Mouse (Mus musculus): ENCODE results near the gene Pogk.

The Pogk gene

DNA sequence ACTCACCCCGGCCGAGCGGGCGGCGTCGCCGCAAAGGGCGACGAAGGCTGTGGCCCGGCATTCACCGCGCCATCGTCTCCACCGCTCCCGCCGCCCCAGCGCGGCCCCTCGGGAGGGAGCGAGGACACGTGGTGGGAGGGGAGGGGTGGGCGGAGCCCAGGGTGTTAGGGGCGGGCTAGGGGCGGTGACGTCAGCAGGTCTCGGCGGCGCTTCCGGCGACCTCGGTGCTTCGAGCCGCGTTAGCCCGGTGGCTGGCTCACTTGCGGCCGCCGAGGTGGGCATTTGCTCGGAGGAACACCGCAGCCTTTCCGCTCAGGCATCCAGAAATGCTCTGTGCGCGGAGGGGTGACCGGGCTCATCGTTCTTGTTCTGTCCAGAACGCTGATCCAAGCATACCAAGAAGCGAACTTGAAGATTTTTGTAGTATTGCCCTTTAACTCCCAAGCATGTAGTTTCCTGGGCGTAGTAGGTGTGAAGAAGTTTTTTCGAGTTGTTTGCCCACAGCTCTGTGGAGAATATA, at the start of gene Pogk:
Gene Pogk, minus strand, starts transcription at position 163 of the 520 bp plus-strand sequence.
- peak; percentile 65 for DNase-seq (ENCODE audit: low spot score)

DNA sequence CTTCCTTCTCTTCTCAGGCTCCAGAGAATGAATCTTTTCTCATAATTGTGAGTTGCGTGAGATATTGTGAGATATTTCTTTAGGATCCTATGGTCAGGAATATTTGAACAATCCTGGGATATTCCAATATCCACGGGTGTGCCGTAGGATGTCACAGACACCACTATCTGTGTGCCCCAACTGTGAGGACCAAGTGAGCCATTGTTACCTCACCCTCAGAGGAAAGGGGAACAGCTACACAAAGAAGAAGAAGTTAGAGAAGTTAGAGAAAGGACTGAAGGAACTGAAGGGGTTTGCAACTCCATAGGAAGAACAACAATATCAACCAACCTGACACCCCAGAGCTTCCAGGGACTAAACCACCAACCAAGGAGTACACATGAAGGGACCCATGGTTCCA, 32.3 kb upstream of the Pogk start:
- DNase-seq (ENCODE audit: low spot score) = no peak

DNA sequence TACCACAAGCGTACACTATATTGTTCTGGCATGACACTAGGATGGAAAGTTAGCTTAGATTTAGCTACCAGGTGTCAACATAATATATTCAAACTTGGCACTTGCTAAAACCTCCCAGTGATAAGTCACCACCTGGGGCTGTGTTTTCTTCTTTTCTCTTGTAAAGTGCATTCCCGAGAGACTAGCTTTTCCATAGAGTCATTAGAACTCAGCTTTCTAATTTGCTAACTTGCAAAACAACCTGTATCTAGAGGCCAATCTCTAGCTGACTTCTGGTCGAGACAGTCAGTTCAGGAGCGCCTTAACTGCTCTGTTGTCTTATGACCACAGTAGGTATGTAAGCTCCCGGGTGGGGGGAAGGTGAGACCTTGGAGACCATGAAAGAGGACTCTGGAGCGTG, 29.8 kb upstream of the Pogk start:
- DNase-seq (ENCODE audit: low spot score) = no peak

DNA sequence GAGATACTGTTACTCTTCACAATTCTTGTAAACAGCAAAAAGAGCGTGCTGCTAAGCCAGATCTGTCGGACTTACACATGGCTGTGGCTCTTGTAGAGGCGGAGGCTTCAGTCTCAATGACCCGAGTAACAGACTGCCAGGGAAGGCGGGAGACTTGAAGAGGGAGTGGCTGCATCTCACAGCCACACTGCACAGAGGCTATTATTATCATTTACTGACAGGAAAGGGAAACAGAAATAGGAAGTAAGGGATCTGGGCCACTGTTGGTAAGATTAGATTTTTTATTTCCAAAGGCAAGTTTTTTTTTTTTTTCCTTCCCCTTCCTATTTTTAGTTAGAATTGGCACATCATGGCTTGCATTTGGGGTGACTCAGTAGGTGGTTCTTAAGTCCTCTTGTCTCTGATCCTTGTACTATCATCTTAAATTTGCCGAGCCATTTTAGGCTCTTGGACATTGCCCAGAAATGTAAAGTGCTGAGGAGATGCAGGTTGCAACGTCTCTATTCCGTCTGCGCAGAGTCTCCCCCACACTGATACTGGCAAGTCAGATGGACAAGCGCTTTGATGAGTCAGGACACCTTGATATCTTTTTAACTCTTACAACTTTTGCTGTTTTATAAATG, 20.3 kb upstream of the Pogk start:
- DNase-seq (ENCODE audit: low spot score) = peak; percentile 12

DNA sequence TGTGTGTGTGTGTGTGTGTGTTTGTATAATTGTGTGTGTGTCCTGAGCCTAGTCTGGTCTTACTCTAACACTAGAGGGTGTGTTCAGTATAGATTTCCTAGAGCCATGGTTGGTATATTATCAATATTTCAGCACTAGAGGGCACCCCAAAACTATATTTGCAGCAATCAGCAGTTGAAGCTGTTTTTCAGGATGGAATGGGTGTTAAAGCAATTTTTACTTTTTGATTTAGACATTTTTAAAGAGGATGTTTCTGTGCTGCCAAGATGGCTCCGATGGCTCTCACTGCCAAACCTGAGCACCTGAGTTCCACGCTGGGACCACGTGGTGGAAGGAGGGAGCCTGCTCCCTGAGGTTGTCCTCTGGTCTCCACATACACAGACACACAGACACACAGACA, 19.4 kb upstream of the Pogk start:
- DNase-seq (ENCODE audit: low spot score) = peak; percentile 17

DNA sequence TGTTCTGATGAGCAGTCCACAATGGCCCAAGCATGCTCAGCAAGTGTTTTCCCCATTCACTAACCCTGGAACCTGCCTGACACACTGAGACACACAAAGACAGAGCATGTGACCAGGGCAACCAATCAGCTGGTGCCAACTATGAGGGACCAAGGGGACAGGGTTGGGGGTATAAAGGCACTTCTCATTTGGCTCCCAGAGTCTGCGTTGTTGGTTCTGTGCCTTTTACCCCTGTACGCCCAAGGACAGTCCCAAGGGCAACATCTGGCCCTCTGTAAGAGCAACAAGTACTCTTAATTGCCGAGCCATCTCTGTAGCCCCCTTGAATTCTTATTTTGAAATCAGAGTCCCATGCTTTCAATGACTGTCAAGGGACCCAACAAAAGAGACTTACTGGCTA, 2.6 kb upstream of the Pogk start:
- DNase-seq (ENCODE audit: low spot score) = no peak

DNA sequence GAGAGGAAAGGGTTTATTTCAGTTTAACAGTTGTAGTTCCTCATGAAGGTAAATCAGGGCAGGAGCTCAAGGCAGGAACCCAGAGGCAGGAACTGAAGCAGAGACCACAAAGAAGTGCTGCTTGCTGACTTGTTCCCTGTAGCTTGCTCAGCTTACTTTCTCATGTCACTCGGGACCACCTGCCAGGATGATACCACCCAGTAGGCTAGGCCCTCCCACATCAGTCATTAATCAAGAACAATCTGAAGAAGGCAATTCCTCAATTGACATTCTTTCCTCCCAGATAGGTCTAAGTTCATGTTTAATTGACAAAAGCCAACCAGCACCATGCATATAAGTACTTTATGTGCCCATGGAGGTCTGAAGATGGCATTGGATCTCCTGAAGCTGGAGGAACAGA, 1.9 kb upstream of the Pogk start:
- no peak for DNase-seq (ENCODE audit: low spot score)

DNA sequence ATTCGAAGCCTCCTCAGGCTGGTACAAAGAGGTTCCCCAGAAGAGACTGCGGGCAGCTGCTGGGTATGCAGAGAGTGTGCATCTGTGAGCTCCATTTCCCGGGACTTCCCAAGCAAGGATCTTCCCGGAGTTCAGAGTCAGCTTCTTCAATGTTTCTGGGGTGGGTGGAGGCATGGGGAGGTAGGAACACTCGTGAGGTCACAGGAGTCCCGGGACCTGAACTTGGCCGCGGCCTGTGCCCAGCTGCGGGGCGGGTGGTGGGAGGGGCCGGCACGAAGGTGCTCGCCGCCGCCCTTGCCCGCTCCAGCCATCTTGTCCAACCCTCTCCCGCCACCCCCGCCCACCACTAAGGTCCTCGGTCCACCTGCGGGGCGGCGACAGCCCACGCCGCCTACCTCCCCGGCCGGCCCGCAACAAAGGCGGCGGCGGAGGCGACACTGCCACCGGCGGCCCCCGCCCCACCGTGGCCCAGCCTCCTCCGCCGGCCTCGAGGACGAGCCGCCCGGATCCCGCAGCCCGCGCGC, 424 bp downstream of the Pogk start:
- peak; percentile 24 for DNase-seq (ENCODE audit: low spot score)

DNA sequence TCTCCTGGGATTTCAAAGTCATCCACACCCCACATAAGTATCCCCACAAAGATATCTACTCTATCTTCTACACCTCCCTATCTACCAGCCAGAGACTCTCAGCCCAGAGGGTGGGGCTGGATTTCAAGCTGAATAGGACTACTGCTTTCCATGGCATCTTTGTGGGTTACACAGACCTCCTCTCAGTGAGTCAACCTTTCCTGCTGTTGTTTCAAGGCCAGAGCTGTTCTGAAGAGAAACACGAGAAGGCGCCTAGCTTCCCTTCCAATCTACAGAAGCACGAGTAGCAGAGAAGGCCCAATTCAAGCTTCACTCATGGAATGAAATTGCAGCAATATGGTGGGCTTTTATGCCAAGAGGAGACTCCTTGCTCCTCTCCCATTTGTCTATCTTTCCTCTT, 5.8 kb downstream of the Pogk start:
- DNase-seq (ENCODE audit: low spot score) = no peak

DNA sequence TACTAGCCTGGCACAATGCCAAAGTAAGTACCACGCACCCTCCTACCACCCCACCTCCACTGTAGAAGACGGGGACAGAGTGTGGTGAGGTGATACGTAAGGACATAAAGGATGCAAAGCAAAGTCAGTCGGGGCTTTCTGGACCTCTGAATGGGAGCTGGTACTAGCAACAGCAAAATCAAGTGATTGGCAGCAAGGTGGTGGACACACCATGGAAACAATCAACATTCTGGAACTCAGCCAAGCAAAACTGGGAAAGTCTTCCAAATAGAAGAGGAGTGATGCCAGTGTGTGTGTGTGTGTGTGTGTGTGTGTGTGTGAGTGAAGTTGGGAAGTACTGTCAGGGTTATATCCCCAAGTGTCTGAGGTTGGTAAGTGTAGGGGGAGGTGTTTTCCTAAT, 7.7 kb downstream of the Pogk start:
- DNase-seq (ENCODE audit: low spot score) = no peak

DNA sequence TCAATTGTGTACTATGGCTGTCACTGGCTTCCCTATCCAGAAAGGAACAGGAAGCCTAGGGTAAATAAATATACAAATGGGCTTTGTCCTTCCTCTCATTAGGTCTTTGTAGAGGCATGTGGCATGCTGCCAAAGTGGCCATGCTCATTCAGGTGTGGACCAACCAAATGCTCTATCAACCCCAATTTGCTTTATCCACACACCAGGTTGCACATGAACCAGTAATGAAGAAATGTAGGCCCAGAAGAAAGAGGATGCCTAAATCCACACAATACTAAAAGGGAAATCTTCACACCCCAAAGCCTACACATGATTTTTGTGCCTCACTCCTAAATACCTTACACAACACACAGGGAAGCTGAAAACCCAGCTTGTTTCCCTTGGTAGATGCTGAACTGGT, 8.2 kb downstream of the Pogk start:
- no peak for DNase-seq (ENCODE audit: low spot score)

DNA sequence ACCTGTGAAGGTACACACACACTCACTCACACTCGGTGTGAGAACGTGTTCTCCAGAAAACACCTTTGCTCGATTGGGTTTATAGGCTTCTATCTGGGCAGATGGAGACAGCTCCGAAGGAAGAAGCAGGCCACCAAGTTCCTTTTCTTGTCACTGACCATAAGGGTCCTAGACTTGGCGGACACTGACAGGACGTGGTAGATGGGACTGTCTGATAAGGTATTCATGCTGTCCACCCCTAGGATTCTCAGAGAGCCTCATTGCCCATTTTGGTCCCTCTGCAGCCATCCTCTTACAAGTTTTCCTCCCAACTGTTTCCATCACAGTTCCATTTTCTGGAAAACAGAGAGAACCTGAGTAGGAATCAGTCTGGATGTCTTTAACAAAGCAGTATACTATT, 13.3 kb downstream of the Pogk start:
- no peak for DNase-seq (ENCODE audit: low spot score)

DNA sequence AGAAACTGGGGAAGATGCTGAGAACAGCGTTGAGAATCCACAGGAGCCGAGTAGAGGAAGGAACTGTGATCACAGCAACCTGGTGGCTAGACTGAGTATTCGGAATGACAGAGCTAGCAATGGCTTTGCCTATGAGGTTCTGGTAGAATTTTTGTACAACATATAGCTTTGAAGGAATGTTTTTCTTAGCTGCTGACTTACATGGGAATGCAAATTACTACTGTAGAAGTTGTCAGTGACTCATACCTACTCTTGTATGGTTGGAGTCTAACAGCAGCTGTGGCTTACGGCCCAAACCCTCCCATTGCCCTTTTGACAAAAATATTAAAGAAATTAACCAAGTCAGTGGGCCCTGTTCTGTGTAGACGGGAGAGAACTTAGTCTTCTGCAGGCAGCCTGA, 14.0 kb downstream of the Pogk start:
- DNase-seq (ENCODE audit: low spot score) = no peak

DNA sequence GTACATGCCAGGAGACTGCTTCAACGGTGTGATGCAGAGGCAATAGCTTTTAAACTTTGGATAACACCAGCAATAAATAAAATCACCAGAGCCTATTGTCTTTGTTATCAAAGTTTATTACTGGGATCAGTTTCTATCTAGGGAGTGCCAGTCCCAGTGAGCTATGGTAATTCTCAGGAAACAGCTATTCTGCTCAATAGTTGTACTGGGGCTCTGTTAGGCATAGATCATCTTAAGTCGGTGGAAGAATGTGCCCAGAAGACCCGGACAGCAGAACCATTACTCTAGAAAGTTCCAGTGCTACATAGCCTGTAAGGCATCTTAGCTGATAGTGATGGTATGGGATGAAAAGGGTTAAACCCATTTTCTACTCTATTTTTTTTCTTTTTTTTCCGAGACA, 14.9 kb downstream of the Pogk start:
- no peak for DNase-seq (ENCODE audit: low spot score)

DNA sequence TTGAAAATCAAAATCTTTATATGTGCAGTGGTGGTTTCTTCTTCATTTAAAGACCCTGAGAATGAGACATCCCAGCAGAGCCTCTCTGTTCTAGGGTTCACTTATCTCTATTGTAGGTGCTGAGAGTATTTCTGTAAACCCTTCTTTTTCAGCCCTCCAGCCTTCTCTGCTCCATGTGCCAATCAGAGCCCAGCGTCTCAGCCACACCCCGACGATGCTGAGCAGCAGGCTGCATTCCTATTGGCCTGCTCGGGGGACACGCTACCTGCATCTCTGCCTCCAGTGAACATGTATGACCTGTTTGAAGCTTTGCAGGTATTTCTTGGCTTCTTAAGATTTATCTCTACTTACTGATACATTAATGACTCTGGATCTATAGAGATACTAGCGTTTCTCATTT, 18.0 kb downstream of the Pogk start:
- DNase-seq (ENCODE audit: low spot score) = no peak

DNA sequence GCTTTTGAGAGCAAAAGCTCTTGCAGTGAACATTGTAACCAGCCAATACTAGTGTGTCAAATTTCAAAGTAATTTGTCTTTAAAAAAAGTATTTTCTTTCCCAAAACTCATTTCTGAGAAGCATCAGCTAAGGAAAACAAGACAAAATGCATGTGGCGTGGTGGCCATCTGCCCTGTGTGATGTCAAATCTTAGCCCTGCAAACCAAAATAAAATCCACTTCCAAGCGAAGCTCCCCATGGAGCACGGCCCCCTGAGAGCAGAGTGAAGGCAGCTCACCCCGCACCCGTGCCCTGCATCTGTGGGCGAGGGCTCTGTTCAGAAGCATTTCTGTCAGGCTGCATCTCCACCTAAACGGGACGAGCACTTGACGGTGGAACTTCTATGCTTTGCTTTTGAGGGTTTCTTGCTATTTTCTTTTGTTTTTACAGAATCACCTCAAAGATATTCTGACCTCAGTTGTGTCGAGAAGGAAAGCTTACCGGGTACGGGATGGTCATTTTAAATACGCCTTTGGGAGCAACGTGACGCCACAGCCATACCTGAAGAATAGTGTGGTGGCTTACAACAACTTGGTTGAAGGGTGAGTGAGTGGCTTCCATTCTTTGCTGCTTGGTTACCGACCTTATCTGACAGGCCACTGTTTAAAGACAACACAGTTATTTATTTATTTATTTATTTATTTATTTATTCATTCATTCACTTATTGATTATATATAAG, 20.1 kb downstream of the Pogk start:
- DNase-seq (ENCODE audit: low spot score) = no peak

DNA sequence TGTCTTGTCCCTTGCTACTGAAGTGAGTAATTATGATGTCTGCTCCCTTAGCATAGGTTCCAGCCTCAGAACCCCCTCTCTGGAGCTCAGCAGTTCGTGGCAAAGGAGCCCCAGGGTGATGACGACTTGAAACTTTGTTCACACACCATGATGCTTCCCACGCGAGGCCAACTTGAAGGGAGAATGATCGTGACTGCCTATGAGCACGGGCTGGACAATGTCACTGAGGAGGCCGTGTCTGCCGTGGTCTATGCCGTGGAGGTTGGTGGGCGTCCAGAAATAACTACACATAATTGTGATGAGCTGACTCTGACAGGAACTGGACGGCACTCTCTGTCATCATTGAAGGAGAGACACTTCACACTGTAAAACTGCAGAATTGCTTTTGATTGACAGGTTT, 21.2 kb downstream of the Pogk start:
- no peak for DNase-seq (ENCODE audit: low spot score)

DNA sequence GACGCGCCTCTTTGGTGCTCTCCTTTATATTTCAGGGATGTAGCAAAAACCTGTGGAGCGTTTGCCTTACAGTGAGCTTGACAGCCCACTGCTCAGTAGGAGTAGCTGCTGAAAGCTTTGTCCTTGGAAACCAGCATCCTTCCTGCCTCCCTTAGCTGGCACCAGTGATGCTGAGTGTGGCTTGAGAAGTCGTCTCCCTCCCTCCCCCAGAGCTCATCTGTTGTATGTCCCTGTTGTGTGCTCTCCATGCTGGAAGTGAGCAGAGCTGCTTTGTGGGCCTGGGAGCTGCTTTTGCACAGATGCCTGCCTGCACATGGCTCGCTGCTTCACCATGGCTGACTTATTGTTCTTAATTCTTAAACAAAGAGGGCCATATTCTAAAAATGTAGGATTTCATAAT, 24.2 kb downstream of the Pogk start:
- DNase-seq (ENCODE audit: low spot score) = no peak

DNA sequence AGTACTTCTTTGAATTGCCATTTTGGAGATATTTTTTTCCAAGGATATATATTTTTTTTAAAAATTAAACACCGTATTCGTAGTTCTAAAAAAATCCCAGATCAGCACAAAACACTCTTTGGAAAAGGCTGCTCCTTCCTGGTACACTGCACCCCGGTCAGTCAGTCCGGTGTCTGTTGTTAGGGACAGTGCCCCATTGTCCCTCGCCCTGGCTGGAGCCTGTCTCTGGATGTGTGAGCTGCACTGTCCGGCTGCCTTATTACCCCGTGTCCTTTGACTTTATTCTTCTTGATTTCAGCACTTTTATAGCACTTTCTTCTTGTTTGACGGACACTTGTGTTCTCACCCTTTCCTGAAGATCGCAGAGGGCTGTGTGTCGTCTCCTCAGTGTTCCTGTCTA, 25.0 kb downstream of the Pogk start:
- no peak for DNase-seq (ENCODE audit: low spot score)

DNA sequence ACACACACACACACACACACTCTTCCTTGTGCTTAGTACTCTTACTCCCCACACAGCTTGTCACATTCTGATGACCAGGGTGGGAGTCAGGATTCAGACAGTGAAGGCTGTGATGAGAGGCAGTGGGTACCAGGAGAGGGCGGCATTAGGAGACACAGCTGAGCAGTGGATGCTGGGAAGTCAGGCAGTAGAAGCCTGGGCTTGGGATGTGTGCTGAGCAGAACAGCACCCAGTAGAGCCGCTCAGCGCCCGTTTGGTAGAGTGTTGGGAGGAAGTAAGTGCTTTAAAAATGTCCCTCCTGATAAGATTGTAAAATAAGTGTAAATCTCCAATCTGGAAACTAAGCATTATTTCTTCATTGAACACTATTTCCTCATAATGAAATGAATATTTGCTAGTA, 27.0 kb downstream of the Pogk start:
- DNase-seq (ENCODE audit: low spot score) = no peak

DNA sequence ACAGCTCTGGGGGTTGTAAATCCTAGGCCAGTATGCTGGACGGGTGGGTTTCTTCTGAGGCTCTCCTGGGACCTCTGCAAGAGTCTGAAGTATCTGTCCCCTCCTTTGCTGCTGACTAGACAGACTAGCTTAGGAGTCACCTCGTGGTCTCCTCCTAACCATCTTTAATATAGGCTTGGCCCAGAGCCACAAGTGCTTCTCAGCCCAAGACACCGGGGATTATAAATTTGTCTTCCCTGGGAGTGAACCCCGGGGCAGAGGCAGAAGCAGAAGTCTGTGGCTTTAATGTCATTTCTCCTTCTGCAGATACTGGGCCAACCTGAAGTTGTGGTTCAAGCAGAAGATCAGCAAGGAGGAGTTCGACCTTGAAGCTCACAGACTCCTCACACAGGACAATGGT, 27.8 kb downstream of the Pogk start:
- no peak for DNase-seq (ENCODE audit: low spot score)

DNA sequence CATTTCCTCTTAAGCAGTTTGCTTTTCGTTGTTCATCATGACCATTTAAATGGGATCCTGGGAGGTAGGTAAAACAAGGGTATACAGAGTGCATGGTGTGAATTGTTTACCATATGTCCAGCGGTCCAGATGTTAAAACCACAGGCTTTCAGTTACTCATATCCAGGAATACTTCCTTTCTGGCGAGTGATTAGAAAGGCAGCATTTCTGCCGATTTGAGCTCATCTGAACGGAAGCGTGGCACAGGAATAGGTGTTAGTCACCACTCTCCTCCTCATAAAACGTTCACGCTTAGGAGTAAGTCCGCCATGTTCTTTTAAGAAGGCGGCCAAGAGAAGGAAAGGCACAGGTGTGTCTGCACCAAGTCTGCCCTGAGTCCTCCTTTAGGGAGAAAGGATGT, 28.3 kb downstream of the Pogk start:
- no peak for DNase-seq (ENCODE audit: low spot score)

DNA sequence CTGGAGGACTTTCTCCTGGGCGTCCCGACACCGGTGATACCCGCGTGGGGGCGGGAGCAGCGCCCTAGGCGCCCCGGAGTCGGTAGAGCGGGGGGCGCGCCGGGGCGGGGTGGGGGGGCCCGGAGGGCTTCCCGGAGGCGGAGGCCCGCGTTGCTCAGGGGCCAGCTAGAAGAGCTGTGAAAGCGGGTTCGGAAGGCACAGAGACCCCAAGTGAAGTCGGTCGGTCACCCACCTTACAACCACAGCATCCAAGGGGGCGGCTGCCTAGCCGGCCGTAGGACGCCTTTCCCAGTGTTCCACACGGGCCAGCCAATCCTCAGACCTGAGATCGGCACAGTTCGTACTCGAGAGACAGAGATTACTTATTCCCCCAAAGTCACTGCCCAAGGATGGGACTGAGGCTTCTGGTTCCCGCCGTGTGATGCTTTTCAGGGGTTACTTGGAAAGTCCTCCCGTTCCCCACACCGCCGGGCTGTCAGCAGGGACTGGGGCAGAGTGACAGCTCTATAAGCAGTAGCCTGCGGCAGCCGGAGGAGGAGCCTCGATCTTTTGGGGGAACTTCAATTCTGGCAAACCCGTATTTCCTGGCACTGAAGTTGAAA, 29.9 kb downstream of the Pogk start:
- peak; percentile 55 for DNase-seq (ENCODE audit: low spot score)
